Mouse (Mus musculus) limb, embryonic 14.5 days (tissue): ENCODE measurements at regions not wholly inside any gene's neighbourhood (a gene's known extent, or its start where the extent isn't known, plus 50 kb on each side); places are given as distances from the start of the nearest gene placed in this dataset.

ENCODE experiments used
- ATAC-seq: fragments of 200-750 bp; cut with Nextera tagmentation; 2 replicates; pipeline ENCODE4 v1.8.0; 2017; ENCODE audit warnings: low read depth, moderate number of reproducible peaks, moderate TSS enrichment; ENCODE audit not compliant: low FRiP score
- DNase-seq: peaks from one replicate; pipeline ENCODE4 v3.0.0-alpha.2; 2015; ENCODE audit warnings: low spot score
- H3K27ac ChIP-seq: fragments of 300-500 bp; sonication (generic); replicated peaks from 2 replicates; pipeline ENCODE4 v1.5.1; 2014; ENCODE audit warnings: low read depth, mild to moderate bottlenecking, low read length, moderate library complexity, mixed read lengths
- H3K27me3 ChIP-seq: fragments of 300-500 bp; sonication (generic); 2 replicates; pipeline ENCODE4 v1.6.1; 2014; ENCODE audit warnings: low read length, mixed read lengths; ENCODE audit not compliant: control insufficient read depth, insufficient read depth
- H3K36me3 ChIP-seq: fragments of 300-500 bp; sonication (generic); 2 replicates; pipeline ENCODE4 v1.6.1; 2014; ENCODE audit warnings: mild to moderate bottlenecking, low read length, moderate library complexity, mixed read lengths; ENCODE audit not compliant: control insufficient read depth, insufficient read depth
- H3K4me1 ChIP-seq: fragments of 300-500 bp; sonication (generic); 2 replicates; pipeline ENCODE4 v1.6.1; 2014; ENCODE audit warnings: antibody characterized with exemption, low read length, mixed read lengths; ENCODE audit not compliant: control insufficient read depth, insufficient read depth
- H3K4me2 ChIP-seq: fragments of 300-500 bp; sonication (generic); replicated peaks from 2 replicates; pipeline ENCODE4 v1.6.1; 2014; ENCODE audit warnings: low read depth, mild to moderate bottlenecking, low read length, moderate library complexity; ENCODE audit not compliant: severe bottlenecking
- H3K4me3 ChIP-seq: fragments of 300-500 bp; sonication (generic); replicated peaks from 2 replicates; pipeline ENCODE4 v1.5.1; 2014; ENCODE audit warnings: low read length
- H3K9ac ChIP-seq: fragments of 300-500 bp; sonication (generic); 2 replicates; pipeline ENCODE4 v1.6.1; 2014; ENCODE audit warnings: mild to moderate bottlenecking, low read depth, low read length, moderate library complexity; ENCODE audit not compliant: severe bottlenecking
- H3K9me3 ChIP-seq: fragments of 300-500 bp; sonication (generic); 2 replicates; pipeline ENCODE4 v1.6.1; 2016; ENCODE audit warnings: low read length; ENCODE audit not compliant: control insufficient read depth
- POLR2A ChIP-seq: fragments of 200-500 bp; IDR thresholded peaks from 2 replicates; pipeline ENCODE4 v1.8.0; 2012; ENCODE audit warnings: inconsistent platforms, mild to moderate bottlenecking, moderate library complexity, borderline replicate concordance; ENCODE audit not compliant: insufficient read depth, insufficient read length; ENCODE audit errors: extremely low read depth
- WGBS: fragments of 180-500 bp; shearing (Covaris S2); extraction: QIAGEN DNeasy Blood & Tissue Kit; methylation state at CpG from one replicate; pipeline ENCODE4 v1.1.7; 2014; 5-methylcytosine and 5-hydroxymethylcytosine counted together

GRCm38 (mm10) chr5:61155390-61156225 is 653.0 kb upstream of the G6pd2 start:
- no peak for TF ChIP-seq POLR2A
- 63% methylated on average over 6 of the region's 6 CpGs for WGBS
- ATAC-seq (peak; percentile 86), DNase-seq (peak; percentile 55)
- H3K9ac ChIP-seq: no peak overlapping the region
- 0 out of 2 replicates have a peak overlapping the region, but pooled peaks have one; percentile 1 for H3K4me2 ChIP-seq
- no peak overlapping the region for H3K4me3 ChIP-seq
- H3K9me3 ChIP-seq: no peaks in the 10 kb centered on the region
- no peaks in the 10 kb centered on the region for H3K27me3 ChIP-seq
- no peak overlapping the region; the same call in 1 of the 2 replicates for H3K27ac ChIP-seq
- H3K4me1 ChIP-seq: no peaks in the 10 kb centered on the region
- no peaks in the 10 kb centered on the region for H3K36me3 ChIP-seq

GRCm38 (mm10) chr5:61156226-61156565 is 652.4 kb upstream of the G6pd2 start:
- no peak overlapping the region for H3K9ac ChIP-seq
- H3K27ac ChIP-seq: no peak overlapping the region; the same call in 1 of the 2 replicates
- TF ChIP-seq POLR2A: no peak
- 47% methylated on average over 8 of the region's 8 CpGs for WGBS
- no peaks in the 10 kb centered on the region for H3K36me3 ChIP-seq
- no peak overlapping the region for H3K4me2 ChIP-seq
- ATAC-seq (peak; percentile 77), DNase-seq (no peak)
- H3K4me3 ChIP-seq: no peak overlapping the region
- no peaks in the 10 kb centered on the region for H3K4me1 ChIP-seq
- no peaks in the 10 kb centered on the region for H3K9me3 ChIP-seq
- H3K27me3 ChIP-seq: no peaks in the 10 kb centered on the region
